Mouse (Mus musculus): Measurements from ENCODE around the gene Acbd4. TPM values are rescaled to one million over a fixed set of nuclear protein-coding genes. Genes with fewer than 3 reads are reported as not detected.

Gene Acbd4
- polyA plus RNA-seq, 1 experiment from 2014 or later, result 4.0 TPM

DNA sequence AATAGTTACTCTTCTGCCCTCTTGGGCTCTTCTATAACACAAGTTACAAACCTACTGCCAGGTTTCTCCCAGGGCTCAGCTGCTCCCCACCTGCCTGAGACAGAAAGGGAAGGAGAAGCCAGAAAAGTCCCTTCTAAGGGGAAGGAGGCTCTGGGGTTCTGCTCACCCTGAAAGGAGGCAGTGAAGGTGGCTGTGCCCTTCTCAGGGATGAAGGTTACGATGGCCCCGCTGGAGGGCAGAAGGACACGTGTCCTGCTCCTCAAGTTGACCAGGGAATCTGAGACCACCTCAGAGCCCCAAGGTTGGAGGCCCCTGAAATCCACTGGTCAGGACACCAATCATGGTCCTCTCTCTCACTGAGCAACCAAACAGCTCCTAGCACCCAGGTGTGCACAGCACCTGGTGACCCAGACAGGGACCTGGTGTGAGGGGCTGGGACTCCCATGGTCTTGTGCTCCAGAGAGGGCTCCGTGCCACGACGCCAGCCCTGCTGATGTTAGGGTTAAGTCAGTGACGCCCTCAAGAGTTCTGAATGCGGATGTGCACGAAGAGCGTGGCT is 31.1 kb upstream of the Acbd4 start:
- WGBS, result 93% methylated on average over 10 of the region's 10 CpGs
- Histone ChIP-seq H3K4me3 (no peak overlapping the region), H3K4me1 (peaks cover 11% of the 10 kb centered on the region), H3K27ac (no peak overlapping the region), H3K9me3 (replicated peaks) (no peaks in the 10 kb centered on the region), H3K36me3 (peaks cover 65% of the 10 kb centered on the region), H3K27me3 (ENCODE audit: low read depth, poor library complexity, severe bottlenecking) (no peaks in the 10 kb centered on the region; the same call in 1 of the 2 replicates)
- DNase-seq (ENCODE audit: low spot score), result no peak

DNA sequence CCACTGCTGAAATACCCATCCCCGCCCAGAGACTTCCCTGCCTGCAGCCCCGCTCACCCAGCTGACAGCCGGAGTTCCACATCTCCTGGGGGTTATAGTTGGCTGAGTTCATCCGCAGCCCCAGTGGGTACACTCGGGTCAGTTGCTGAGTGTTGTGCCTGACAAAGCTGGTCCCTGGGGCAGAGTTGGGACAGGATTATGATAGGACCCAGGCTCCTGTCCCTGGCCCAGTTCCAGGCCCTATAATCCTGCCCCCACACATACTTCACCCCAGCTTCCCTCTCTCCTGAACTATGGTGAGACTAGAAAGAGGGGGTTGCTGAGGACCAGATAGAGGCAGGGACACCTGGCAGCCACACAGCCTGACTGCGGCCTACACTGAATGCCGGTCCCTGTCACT is 27.8 kb upstream of the Acbd4 start:
- no peak overlapping the region for H3K27ac ChIP-seq

DNA sequence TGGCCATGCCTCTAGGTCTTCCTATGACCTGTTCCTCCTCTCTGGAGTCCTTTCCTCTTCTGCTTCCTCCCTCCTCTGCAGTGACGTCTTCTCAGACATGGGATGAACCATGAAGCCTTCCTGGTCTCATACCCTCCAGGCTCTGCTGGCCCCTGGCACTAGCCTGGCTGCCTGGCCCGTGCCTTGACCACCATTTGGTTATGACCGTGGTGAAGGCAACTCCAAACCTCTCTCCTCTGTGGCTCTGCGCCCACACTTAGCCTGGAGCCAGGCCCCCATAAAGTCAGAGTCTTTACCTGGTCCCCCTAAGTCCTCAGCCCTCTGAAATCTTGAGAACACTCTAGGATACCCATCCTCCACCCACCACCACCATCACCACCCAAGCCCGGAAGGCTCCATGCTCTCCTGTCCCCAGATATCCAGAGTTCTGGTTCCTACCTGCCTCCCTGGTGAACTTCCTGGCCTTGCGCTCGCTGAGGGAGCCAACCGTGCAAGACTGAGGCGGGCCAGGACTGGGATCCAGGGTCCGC is 27.3 kb upstream of the Acbd4 start:
- Histone ChIP-seq H3K27me3 (ENCODE audit: low read depth, poor library complexity, severe bottlenecking) (peaks cover 17% of the 10 kb centered on the region), H3K27ac (0 out of 2 replicates have a peak overlapping the region, but pooled peaks have one; percentile 44), H3K4me3 (no peak overlapping the region), H3K9me3 (replicated peaks) (no peaks in the 10 kb centered on the region), H3K4me1 (peaks cover 11% of the 10 kb centered on the region), H3K36me3 (peaks cover 27% of the 10 kb centered on the region)
- WGBS, result 55% methylated on average over 10 of the region's 10 CpGs
- no peak for DNase-seq (ENCODE audit: low spot score)

More for the DNA sequence above, 27.8 kb upstream of the Acbd4 start:
- Histone ChIP-seq H3K27me3 (ENCODE audit: low read depth, poor library complexity, severe bottlenecking) (peaks cover 12% of the 10 kb centered on the region), H3K36me3 (peaks cover 33% of the 10 kb centered on the region), H3K4me3 (no peak overlapping the region), H3K4me1 (peaks cover 11% of the 10 kb centered on the region), H3K9me3 (replicated peaks) (no peaks in the 10 kb centered on the region)
- no peak for DNase-seq (ENCODE audit: low spot score)
- WGBS, result 92% methylated on average over 7 of the region's 7 CpGs

DNA sequence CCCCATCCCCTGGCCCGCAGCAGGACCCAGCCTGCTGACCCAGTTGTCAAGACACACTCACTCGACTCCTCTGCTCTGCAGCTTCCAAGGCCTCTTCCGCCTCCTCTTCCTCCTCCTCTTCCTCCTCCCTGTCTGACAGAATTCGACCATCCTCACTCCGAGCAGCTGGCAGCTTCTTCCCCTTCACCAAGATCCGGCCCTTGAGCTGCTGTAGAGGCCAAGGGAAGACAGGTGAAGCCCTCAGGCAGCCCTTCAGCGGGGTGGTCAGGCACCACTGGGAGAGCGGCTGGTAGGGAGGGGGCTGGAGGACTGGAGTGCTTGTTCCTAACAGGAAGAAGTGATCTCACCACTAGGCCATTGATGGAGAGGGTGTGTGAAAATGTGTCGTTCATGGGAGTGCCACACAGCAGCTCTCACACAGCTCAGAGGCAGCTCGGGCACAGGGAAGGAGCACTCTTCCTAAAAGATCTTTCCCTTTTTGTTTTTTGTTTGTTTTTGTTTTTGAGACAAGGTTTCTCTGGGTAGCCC is 26.6 kb upstream of the Acbd4 start:
- Histone ChIP-seq H3K27me3 (ENCODE audit: low read depth, poor library complexity, severe bottlenecking) (peaks cover 24% of the 10 kb centered on the region), H3K4me1 (peaks cover 11% of the 10 kb centered on the region), H3K27ac (0 out of 2 replicates have a peak overlapping the region, but pooled peaks have one; percentile 44), H3K4me3 (no peak overlapping the region), H3K9me3 (replicated peaks) (no peaks in the 10 kb centered on the region), H3K36me3 (peaks cover 21% of the 10 kb centered on the region)
- 18% methylated on average over 10 of the region's 10 CpGs for WGBS
- no peak for DNase-seq (ENCODE audit: low spot score)

DNA sequence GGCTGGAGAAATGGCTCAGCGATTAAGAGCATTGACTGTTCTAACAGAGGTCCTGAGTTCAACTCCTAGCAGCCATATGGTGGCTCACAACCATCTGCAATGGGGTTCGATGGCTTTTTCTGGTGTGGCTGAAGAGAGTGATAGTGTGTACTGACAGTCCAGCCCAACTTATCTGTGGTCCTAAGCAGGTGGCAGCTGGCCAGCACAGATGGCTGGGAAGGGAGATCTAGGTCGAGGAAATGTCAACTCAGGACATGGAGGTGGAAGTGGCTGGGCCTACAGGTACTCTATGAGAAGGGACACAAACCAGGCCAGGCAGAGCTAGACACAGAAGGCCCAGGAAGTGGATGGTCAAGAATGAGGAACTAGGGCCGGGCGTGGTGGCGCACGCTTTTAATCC is 25.5 kb upstream of the Acbd4 start:
- Histone ChIP-seq H3K27me3 (ENCODE audit: low read depth, poor library complexity, severe bottlenecking) (peaks cover 35% of the 10 kb centered on the region), H3K27ac (no peak overlapping the region), H3K36me3 (peaks cover 9% of the 10 kb centered on the region), H3K9me3 (replicated peaks) (no peaks in the 10 kb centered on the region), H3K4me3 (no peak overlapping the region), H3K4me1 (peaks cover 22% of the 10 kb centered on the region)
- WGBS, result 97% methylated on average over 7 of the region's 7 CpGs
- DNase-seq (ENCODE audit: low spot score), result no peak

DNA sequence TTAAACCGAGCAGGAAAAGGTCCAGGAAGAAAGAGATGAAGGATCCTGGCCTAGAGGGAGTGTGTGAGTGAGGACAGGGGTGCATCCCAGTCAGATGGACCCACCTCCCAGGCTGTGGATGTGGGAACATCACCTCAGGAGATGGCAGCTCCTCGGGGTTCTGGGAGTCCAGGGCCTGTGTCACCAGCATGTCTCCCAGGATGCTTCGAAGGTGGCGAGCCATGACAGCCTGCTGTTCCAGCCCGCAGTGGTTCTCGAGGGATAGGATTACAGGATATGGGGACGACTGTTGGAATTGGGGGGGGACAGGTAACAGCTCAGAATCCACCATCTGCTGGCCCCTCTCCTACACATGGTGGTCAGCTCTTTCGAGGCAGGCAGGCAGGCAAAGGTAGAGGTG is 24.9 kb upstream of the Acbd4 start:
- Histone ChIP-seq H3K27me3 (ENCODE audit: low read depth, poor library complexity, severe bottlenecking) (peaks cover 41% of the 10 kb centered on the region), H3K36me3 (0 out of 2 replicates have a peak, but pooled peaks cover 4% of the 10 kb centered on the region), H3K27ac (no peak overlapping the region), H3K9me3 (replicated peaks) (no peaks in the 10 kb centered on the region), H3K4me1 (peaks cover 25% of the 10 kb centered on the region), H3K4me3 (no peak overlapping the region)
- WGBS, result 80% methylated on average over 8 of the region's 8 CpGs
- no peak for DNase-seq (ENCODE audit: low spot score)

DNA sequence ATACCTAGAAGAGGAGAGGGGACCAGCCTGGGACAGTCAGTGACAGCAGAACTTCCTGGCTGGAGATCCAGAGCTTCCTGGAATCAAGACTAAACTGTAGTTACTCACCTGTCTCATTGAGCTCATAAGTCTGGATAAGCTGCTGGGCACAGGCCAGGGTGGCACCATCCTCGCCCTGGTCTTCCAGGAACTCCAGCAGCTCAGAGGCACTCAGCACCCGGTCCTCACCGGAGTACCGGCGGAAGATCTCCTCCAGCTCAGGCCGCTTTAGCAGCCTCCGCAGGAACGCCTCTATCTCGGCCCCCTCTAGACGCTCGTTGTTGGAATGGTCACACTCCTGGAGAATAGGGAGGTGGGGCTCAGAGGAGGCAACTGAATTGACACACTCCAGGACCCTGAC is 23.4 kb upstream of the Acbd4 start:
- 87% methylated on average over 11 of the region's 11 CpGs for WGBS
- Histone ChIP-seq H3K9me3 (replicated peaks) (no peaks in the 10 kb centered on the region), H3K4me3 (no peak overlapping the region), H3K36me3 (no peaks in the 10 kb centered on the region), H3K27me3 (ENCODE audit: low read depth, poor library complexity, severe bottlenecking) (peaks cover 56% of the 10 kb centered on the region), H3K27ac (no peak overlapping the region), H3K4me1 (peaks cover 25% of the 10 kb centered on the region)
- DNase-seq (ENCODE audit: low spot score), result no peak

DNA sequence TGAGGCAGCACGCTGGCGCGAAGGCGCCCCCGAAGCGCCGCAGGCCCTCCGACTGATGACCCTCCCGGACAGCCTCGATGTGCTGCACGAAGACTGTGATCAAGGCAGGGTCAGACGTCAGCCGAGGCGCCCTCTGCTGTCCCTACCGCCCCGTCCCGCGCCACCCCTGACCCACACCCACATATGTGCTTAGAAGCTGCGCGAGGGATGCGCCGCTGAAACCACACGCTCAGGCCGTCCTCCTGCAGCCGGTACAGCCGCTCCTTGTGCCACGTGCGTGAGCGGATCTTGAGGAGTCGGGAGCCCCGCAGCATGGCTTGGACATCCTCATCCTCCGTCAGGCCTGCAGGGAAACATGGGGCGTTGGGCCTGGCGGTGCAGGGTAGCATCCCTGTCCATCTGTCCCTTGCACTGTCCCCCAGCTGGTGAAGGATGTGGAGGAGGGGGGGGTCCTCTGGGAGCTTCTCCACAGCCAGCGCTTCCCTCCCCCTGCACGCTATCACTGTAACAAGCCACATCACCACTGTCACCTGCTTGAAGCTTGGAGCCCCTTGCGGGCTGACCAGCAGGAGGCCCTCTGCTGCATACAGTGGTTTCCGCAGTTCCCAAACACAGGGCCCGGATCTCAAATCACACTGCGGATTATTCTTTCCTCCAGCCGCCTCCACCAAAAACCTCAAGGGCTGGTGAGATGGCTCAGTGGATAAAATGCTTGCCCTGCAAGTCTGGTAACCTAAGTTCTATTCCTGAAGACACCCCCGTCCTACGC is 21.0 kb upstream of the Acbd4 start:
- H3K27ac ChIP-seq, result peak overlapping the region; percentile 37; the same call in 1 of the 2 replicates
- peaks cover 13% of the 10 kb centered on the region for H3K4me1 ChIP-seq
- H3K27me3 ChIP-seq (ENCODE audit: low read depth, poor library complexity, severe bottlenecking), result peaks cover 59% of the 10 kb centered on the region
- no peaks in the 10 kb centered on the region for H3K9me3 ChIP-seq (replicated peaks)
- peak; percentile 62 for DNase-seq (ENCODE audit: low spot score)
- no peaks in the 10 kb centered on the region for H3K36me3 ChIP-seq
- 2% methylated on average over 43 of the region's 43 CpGs for WGBS
- peak overlapping the region; percentile 47 for H3K4me3 ChIP-seq

DNA sequence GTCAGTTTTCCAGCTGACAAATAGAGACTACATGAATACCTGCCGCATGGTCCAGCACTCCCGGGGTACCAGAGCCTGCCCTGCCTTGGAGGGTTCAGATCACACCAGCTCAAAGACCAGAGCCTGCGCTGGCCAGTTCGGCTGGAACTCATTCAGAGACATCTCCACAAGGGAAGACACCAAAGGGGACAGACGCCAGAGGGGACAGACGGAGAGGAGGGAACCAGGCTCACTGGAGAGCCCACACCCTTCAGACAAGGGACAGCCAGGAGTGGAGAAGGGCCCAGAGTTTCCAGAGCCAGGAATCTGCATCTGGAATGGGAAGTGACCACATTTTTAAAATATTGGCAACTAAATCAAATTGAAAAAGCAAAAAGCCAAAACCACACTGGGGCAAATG is 19.9 kb upstream of the Acbd4 start:
- WGBS, result 55% methylated on average over 6 of the region's 6 CpGs
- peaks cover 59% of the 10 kb centered on the region for H3K27me3 ChIP-seq (ENCODE audit: low read depth, poor library complexity, severe bottlenecking)
- H3K36me3 ChIP-seq, result no peaks in the 10 kb centered on the region

DNA sequence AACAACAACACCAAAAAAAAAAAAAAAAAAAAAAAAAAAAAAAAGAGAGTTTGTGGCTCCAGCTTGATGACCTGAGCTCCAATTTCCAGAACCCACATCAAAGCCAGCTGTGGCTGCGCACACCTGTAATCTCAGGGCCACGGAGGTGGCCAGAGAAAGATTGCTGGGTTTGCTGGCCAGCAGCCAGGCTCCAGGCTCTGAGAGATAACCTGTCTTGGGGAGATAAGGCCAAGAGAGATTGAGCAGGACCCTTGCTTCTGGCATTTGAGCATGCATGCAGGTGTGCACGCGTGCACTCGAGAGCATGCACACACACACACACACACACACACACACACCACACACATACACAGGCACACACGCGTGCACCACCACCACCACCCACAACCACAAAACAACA is 8.2 kb upstream of the Acbd4 start:
- H3K27me3 ChIP-seq (ENCODE audit: low read depth, poor library complexity, severe bottlenecking), result peaks cover 34% of the 10 kb centered on the region
- no peaks in the 10 kb centered on the region for H3K9me3 ChIP-seq (replicated peaks)
- peaks cover 27% of the 10 kb centered on the region for H3K4me1 ChIP-seq
- no peak overlapping the region for H3K4me3 ChIP-seq
- no peak overlapping the region for H3K27ac ChIP-seq
- 94% methylated on average over 7 of the region's 7 CpGs for WGBS
- no peak for DNase-seq (ENCODE audit: low spot score)
- no peaks in the 10 kb centered on the region for H3K36me3 ChIP-seq

More for the DNA sequence above, 19.9 kb upstream of the Acbd4 start:
- no peak for DNase-seq (ENCODE audit: low spot score)
- peaks cover 13% of the 10 kb centered on the region for H3K4me1 ChIP-seq
- H3K4me3 ChIP-seq, result no peak overlapping the region
- no peaks in the 10 kb centered on the region for H3K9me3 ChIP-seq (replicated peaks)
- no peak overlapping the region for H3K27ac ChIP-seq

DNA sequence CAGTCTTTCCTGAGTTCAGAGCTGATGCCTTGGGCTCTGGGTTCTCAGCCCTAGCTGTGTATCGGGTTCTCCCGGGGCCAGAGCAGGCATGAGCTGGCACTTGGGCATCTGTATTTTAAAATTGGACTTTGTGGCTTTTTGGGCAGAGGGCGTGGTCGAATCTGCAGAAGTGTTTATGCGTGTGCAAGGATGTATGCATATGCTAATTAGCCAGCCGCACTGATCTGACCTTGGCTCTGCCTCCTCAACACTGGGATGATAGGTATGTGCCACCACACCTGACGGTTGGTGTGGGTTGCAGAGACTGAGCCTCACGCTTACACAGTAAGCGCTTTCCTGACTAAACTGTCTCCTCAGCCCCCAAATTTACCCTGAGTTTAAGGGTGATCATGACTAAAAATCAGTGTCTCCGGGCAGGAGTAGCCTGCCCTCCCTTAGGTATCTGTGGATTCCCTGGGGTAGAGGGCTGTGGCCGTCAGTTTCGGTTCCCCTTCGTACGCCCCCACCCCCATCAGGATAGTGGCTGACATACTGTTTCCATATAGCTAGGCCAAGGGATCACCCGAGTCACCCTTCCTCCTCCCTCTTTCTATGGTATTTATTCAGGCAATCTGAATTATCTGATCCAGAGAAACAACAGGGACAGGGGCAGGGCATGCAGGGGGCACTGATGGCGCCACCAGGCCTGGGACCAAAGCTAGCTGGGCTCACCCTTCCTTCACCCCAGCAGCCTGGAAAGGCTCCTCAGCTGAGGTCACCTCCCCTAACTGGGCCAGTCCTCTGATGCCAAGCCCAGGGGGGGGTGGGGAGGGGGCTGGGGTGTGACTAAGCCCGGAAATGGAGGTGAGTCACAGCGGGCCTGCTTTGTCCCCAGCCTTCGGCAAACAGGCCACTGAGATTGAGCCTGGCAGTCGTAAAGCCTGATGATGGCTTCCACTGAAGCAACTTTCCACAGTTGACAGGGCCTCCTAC is 7.3 kb upstream of the Acbd4 start:
- H3K9me3 ChIP-seq (replicated peaks), result no peaks in the 10 kb centered on the region
- WGBS, result 64% methylated on average over 20 of the region's 20 CpGs
- H3K36me3 ChIP-seq, result no peaks in the 10 kb centered on the region
- no peak overlapping the region for H3K4me3 ChIP-seq
- peaks cover 43% of the 10 kb centered on the region for H3K27me3 ChIP-seq (ENCODE audit: low read depth, poor library complexity, severe bottlenecking)
- DNase-seq (ENCODE audit: low spot score), result no peak
- no peak overlapping the region for H3K27ac ChIP-seq
- H3K4me1 ChIP-seq, result peaks cover 33% of the 10 kb centered on the region

DNA sequence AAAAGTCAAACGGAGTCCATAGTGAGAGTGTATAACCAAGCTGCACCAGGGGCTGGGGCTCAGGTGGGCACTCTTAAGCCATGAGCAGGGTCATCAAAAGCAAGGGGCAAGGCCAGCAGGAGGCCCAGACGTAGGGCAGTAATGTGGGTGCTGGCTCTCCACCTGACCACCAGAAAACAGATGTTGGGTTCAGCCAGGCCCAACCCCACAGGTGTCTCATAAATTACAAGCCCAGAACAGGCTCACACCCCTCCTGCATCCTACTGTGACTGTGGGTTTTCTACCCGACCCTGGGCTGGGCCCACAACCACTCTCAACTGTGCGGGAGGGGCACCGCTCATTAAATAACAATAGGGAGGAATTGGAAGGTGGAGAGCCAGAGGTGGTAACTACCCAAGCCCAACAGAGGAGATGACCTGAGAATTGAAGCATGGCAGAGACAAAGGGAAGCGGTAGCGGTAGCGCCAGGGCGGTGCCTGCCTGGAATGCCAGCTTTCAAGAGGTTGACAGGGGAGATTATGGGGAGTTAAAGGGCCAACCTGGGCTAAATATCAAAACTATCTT is 6.3 kb upstream of the Acbd4 start:
- H3K27ac ChIP-seq, result no peak overlapping the region
- no peaks in the 10 kb centered on the region for H3K36me3 ChIP-seq
- no peak for DNase-seq (ENCODE audit: low spot score)
- H3K27me3 ChIP-seq (ENCODE audit: low read depth, poor library complexity, severe bottlenecking), result peaks cover 53% of the 10 kb centered on the region
- WGBS, result 66% methylated on average over 9 of the region's 9 CpGs
- H3K4me3 ChIP-seq, result no peak overlapping the region
- peaks cover 37% of the 10 kb centered on the region for H3K4me1 ChIP-seq
- H3K9me3 ChIP-seq (replicated peaks), result no peaks in the 10 kb centered on the region

Data from limb, embryonic 10.5 days (tissue).